Mouse (Mus musculus): ENCODE measurements at regions not wholly inside any gene's neighbourhood (a gene's known extent, or its start where the extent isn't known, plus 50 kb on each side); places are given as distances from the start of the nearest gene placed in this dataset.

- DNase-seq = no peak
Observed at GRCm38 (mm10) chr19:35282775-35283447, 360.8 kb downstream of the Kif20b start.

GRCm38 (mm10) chr19:35298846-35299245, 376.7 kb downstream of the Kif20b start:
- no peak for DNase-seq

DNA sequence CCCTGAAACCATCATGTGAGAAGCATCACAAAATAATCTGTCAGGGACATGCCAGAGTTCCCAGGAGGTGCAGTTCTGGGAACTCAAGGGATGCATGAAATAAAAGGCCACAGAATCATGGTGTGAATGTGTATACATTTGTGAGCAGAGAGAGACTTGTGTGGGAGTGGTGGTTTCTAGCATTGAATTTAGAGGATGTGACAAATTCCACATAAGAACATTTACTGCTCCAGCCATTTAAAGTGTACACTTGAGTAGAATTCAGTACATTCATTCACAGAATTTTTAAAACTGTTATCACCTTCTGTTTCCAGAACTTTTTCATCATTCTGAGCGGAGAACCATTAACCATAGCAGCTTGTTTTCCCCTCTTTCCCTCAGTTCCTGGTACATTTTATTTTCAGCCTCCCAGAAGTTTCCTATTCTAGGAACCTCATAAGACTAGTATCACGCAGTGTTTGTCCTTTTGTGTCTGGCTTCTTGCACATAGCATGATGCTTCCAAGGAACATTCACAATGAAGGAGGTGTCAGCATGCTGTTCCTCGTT, 380.6 kb downstream of the Kif20b start:
- DNase-seq = no peak

All from kidney, postnatal 25 days (tissue).